Mouse (Mus musculus): ENCODE measurements around the gene Slc2a12.

The Slc2a12 gene

GRCm38 (mm10) chr10:22668509-22668908, 23.7 kb downstream of the Slc2a12 start:
- no peak for DNase-seq

GRCm38 (mm10) chr10:22674176-22674575, 29.4 kb downstream of the Slc2a12 start:
- no peak for DNase-seq

- DNase-seq = no peak
Measured at GRCm38 (mm10) chr10:22675848-22676630, 31.2 kb downstream of the Slc2a12 start.

- DNase-seq = peak in 1 of 2 experiments; percentile 39
Measured at GRCm38 (mm10) chr10:22696236-22696635, 51.4 kb downstream of the Slc2a12 start.

GRCm38 (mm10) chr10:22696864-22697263, 52.1 kb downstream of the Slc2a12 start:
- DNase-seq = no peak

GRCm38 (mm10) chr10:22698158-22698953, 53.5 kb downstream of the Slc2a12 start:
- no peak for DNase-seq

- DNase-seq = no peak
Measured at GRCm38 (mm10) chr10:22699487-22700335, 54.9 kb downstream of the Slc2a12 start.

- no peak for DNase-seq
Measured at GRCm38 (mm10) chr10:22700773-22701172, 56.0 kb downstream of the Slc2a12 start.

- DNase-seq = no peak
Measured at GRCm38 (mm10) chr10:22701485-22702315, 56.9 kb downstream of the Slc2a12 start.

GRCm38 (mm10) chr10:22703844-22704243, 59.0 kb downstream of the Slc2a12 start:
- no peak for DNase-seq

- no peak for DNase-seq
Measured at GRCm38 (mm10) chr10:22708190-22708843, 63.5 kb downstream of the Slc2a12 start.

GRCm38 (mm10) chr10:22710173-22710777, 65.5 kb downstream of the Slc2a12 start:
- no peak for DNase-seq

- no peak for DNase-seq
Measured at GRCm38 (mm10) chr10:22712955-22713354, 68.1 kb downstream of the Slc2a12 start.

GRCm38 (mm10) chr10:22714520-22714919, 69.7 kb downstream of the Slc2a12 start:
- peak in 1 of 2 experiments; percentile 68 for DNase-seq

- DNase-seq = no peak
Measured at GRCm38 (mm10) chr10:22718475-22718874, 73.7 kb downstream of the Slc2a12 start.

GRCm38 (mm10) chr10:22720781-22721529, 76.1 kb downstream of the Slc2a12 start:
- DNase-seq = no peak

GRCm38 (mm10) chr10:22725166-22725565, 80.4 kb downstream of the Slc2a12 start:
- DNase-seq = no peak

- DNase-seq = no peak
Measured at GRCm38 (mm10) chr10:22726295-22726694, 81.5 kb downstream of the Slc2a12 start.

- no peak for DNase-seq
Measured at GRCm38 (mm10) chr10:22728257-22728656, 83.4 kb downstream of the Slc2a12 start.

GRCm38 (mm10) chr10:22730266-22730991, 85.6 kb downstream of the Slc2a12 start:
- no peak for DNase-seq

Data from lung, postnatal 4 days (tissue).